Mouse (Mus musculus): ENCODE measurements around the gene Lama1.
"Not testable (repeated sequence)": the region's sequence is repeated elsewhere in the genome, so short reads cannot be mapped to it uniquely, and the experiment has no call there.

Gene Lama1

GRCm38 (mm10) chr17:67837351-67838090 lies 140.5 kb downstream of the Lama1 start:
- peak; percentile 36 to 63 for DNase-seq (ENCODE audit: low spot score in 2 of 2)

GRCm38 (mm10) chr17:67838948-67839347 lies 141.9 kb downstream of the Lama1 start:
- peak in 1 of 2 experiments; percentile 36 for DNase-seq (ENCODE audit: low spot score in 2 of 2)

GRCm38 (mm10) chr17:67841494-67841893 lies 144.4 kb downstream of the Lama1 start:
- not testable (repeated sequence) for DNase-seq (ENCODE audit: low spot score in 2 of 2)

- peak in 1 of 2 experiments; percentile 46 for DNase-seq (ENCODE audit: low spot score in 2 of 2)
Observed at GRCm38 (mm10) chr17:67861080-67861630, 164.1 kb downstream of the Lama1 start.

- DNase-seq (ENCODE audit: low spot score in 2 of 2), result peak; percentile 44 to 71
Observed at GRCm38 (mm10) chr17:67861744-67862535, 164.9 kb downstream of the Lama1 start.

- no peak for DNase-seq (ENCODE audit: low spot score in 2 of 2)
Observed at GRCm38 (mm10) chr17:67864363-67864762, 167.3 kb downstream of the Lama1 start.

GRCm38 (mm10) chr17:67864912-67865311 lies 167.9 kb downstream of the Lama1 start:
- DNase-seq (ENCODE audit: low spot score in 2 of 2), result no peak

GRCm38 (mm10) chr17:67866026-67866425 lies 169.0 kb downstream of the Lama1 start:
- DNase-seq (ENCODE audit: low spot score in 2 of 2), result no peak

- DNase-seq (ENCODE audit: low spot score in 2 of 2), result no peak
Observed at GRCm38 (mm10) chr17:67866541-67867241, 169.6 kb downstream of the Lama1 start.

GRCm38 (mm10) chr17:67869731-67870601 lies 172.9 kb downstream of the Lama1 start:
- peak in 1 of 2 experiments; percentile 75 for DNase-seq (ENCODE audit: low spot score in 2 of 2)

All from urinary bladder, postnatal 4 days (tissue).